Mouse (Mus musculus) heart, postnatal 4 days (tissue): ENCODE measurements around the gene Inca1. TPM values are rescaled to one million over a fixed set of nuclear protein-coding genes. Genes with fewer than 3 reads are reported as not detected.

Source experiments
- DNase-seq: peaks from one replicate; pipeline ENCODE4 v3.0.0; 2021
- total RNA-seq, 2 experiments: library from RNA; stranded (reverse); gene quantifications; 2 replicates each; pipeline ENCODE4 v1.2.3; 2021

The Inca1 gene
- total RNA-seq, 2 experiments from 2014 or later: 1.7 to 2.2 TPM

DNA sequence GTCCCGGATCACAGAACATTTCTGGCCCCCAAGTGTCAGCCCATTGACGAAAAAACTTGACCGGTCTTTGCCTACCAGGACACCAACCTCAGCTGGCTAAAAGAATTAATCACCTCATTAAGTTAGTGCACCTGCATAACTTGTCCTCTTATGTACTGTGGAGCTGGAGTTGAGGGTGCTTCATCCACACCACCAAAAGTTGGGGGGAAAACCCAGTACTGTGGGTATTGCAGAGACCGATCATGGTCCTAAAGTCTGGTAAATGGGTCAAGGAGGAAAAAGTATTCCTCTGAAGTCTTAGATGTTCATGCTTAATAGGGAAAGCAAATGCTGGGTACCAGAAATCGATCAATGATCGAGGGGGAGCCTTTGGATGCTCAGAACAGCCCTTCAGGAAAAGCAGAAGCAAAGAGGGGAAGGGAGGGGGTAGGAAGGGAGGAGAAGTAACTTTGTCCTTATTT, 47.0 kb downstream of the Inca1 start:
- DNase-seq: no peak

DNA sequence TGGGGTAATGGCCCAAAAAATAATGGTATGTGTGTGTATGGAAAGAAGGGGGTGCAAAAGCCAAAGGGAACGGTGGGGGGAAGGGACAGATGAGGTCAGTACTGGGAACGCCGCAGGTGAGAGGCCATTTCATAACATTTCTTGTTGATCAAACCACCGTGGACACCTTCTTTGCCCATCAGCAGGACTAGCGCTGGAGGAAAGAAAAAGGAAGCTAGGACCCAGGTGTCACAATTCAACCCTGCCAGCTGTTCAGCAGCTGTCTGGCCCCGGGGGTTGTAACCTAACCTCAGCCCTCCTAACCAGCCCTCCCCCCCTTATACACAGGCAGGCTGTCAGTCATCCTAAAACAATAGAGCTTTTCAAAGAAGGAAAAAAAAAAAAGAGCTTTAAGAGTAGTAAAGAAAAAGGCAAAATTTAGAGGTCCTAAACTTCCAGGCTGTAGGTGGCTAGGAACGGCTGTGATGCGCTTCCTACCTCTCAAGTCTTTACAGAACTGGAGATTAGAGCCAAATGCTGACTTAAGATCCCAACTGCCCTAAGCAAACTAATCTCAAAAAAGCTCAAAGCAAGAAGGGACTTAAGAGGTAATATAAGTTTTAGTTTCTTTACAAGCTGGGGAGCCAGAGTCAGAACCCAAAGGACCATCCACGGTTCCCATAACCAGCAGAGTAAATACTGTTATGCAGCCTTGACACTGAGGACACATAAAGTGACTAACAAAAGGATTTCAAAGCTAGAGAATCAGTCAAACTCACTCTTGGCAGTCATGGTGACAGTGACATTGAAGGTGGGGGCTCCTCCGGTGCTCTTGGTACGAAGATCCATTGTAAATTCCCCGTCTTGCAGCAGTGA, 47.7 kb downstream of the Inca1 start:
- DNase-seq: peak; percentile 21

DNA sequence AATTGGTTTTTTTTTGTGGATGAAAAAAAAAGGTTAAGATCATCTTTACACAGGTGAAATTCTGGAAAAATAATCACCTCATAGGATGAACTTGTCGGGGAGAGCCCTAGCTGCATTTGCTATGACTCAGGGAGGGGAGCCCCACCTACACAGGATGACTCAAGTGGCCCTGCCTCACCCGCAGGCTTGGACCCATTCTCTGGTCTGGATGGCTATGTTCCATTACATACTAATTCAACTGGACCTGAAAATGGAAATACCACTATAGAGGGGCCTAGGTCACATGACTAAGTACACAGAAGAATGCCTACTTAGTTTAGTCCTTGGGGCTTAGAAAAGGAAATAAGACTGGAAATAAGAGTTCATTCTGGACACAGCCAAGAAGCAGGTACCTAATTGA, 48.6 kb downstream of the Inca1 start:
- DNase-seq: peak; percentile 8

DNA sequence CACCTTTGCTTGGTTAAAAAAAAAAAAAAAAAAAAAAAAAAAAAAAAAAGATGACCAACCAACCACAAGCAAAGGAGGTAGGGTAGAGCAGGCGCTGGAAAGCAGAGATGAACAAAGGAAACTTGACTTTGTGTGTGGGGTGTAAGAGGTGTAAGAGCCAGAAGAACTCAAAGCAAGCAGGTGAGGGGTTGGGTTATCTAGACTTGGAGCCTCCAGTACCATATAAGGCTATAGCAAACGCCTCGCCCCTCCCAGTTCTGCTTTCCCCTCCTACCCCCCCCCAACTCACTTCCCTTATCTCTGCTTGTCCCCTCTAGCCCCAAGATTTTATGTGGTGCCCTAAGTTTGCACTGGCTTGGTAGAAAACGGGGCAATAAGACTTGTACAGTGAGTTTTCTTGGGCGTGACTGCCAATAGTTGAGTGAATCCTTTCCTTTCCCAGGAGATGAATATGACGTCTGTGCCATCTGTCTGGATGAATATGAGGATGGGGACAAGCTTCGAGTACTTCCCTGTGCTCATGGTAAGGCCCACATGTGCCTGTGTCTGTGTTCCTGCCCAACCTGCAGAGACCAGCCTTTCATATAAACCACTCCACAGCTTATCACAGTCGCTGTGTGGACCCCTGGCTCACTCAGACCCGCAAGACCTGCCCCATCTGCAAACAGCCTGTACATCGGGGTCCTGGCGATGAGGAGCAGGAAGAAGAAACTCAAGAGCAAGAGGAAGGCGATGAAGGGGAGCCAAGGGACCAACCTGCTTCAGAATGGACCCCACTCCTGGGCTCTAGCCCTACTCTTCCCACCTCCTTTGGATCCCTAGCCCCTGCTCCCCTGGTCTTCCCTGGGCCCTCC, 49.4 kb downstream of the Inca1 start:
- peak; percentile 16 for DNase-seq

DNA sequence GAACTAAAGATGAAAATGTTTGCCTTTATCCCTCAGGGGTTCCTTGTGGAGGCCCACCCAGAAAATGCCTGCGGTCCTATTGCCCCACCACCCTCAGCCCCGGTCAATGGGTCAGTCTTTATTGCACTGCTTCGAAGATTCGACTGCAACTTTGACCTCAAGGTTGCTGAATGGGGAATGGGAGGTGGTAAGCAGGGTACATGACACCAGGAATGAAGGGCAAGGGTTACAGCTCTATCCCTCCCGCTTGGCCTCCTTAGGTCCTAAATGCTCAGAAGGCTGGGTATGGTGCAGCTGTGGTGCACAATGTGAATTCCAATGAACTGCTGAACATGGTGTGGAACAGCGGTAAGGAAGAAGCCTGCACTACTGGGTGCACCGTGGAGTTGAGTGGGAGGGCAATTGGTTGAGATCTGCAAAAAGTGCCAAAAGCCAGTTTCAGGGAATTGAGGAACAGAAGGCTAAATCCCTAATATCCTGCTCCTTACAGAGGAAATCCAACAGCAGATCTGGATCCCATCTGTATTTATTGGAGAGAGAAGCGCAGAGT, 50.7 kb downstream of the Inca1 start:
- DNase-seq: peak; percentile 6

DNA sequence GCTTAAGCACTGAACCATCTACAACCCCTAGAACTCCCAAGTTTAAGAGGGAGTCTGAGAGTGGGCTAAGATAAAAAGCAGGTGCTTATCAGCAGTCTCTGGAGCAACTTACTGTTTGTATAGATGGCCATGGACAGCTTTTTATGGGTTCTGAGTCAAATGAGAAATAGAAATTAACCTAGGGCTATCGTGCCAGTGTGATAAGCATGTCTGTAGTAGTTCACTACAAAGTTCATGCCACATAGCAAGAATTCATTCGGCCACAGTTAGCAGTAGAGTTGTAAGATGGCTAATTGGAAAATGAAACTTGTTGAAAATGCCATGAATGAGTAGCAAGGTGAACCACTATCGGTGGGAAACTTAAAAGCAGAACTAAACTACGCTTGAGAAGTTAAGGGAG, 51.4 kb downstream of the Inca1 start:
- DNase-seq: no peak

DNA sequence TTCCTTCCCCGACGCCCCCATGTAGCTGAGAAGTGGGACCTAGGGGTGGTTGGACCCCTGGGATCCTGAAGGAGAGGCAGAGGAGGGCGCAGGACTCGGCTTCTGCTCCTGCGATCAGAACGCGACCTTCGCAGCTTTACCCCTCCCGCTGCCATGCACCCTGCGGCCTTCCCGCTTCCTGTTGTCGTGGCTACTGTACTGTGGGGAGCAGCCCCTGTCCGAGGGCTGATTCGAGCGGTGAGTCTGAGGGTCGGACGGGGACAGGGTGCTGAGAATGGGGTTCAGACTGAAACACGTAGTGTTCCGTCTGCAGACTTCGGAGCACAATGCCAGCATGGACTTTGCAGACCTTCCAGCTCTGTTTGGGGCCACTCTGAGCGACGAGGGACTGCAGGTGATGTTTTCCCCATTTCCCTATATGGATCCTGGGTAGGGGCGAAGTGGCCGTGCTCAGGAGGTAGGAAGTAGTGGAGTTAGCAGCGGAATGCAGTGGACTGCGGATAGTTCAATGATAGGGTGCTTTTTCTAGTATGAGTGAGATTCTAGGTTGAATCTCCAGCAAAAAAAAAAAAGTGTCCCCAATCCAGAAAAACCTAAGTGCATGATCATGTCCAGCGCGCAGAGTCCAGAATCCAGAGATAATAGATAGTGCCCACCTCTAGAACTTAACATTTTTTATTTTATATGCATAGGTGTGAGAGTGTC, 52.1 kb downstream of the Inca1 start:
- peak; percentile 50 for DNase-seq

DNA sequence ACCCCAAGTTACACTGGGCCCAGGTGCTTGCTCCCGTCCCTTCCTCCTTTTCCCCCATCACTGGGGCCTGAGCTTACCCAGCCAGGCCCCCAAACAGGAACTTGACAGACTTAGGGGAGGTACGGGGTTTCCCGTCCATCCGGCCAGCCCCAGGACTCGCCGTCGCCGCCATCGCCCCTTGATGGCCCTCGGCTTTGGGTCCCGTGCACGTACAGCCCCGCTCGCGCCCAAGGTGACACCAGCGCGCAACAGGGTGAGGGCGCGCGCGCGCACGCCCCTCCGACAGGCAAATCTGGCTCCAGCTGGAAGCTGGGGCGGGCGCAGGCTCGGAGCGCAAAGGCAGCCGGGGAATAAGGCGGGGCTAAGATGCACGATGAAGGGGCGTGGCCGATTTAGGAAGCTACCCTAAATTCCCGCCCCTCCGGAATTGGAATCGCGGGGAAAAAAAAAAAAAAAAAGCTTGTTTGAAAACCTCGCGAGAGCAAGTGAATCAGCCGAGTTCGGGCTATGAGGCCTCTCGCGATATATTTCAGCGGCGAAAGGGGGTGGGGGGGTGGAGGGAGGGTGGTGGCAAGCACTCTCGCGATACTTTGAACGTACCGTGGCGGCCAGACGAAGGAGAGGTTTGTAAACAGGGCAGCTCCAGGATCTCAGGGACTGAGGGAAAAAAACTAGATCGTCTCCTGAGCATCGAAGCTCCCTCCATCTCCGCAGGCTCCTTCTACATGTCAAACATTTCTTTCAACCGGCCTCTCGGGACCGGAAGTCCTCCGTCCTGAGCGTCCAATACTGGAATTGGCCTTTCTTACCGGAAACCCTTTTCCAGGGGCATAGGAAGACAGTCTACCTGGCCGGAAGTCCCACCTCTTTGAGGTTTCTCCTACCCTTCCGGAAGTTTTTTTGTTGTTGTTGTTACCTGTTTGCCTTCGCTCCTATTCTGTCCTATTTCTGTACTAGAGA, 53.0 kb downstream of the Inca1 start, which contains the start of the genes Rnf167 and Slc25a11:
TSS of gene Rnf167 (plus strand) at position 545 of the 960 bp plus-strand sequence.
TSS of gene Slc25a11 (minus strand) at position 789 of the 960 bp plus-strand sequence.
- DNase-seq: peak; percentile 98

DNA sequence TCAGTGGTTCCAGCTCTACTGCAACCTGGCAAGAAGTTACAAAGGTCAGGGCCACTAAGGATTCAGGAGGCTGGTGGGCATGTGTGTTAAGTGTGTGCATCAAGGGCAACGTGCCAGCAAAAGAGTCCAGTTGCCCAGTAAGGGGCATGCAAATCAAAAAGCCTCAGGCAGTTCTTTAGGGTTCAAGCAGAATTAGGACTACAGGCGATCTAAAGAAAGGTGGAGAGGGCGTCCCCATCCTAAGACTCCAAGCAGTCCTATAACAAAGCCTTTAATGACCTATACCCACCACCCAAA, 53.7 kb downstream of the Inca1 start:
- DNase-seq: peak; percentile 39

DNA sequence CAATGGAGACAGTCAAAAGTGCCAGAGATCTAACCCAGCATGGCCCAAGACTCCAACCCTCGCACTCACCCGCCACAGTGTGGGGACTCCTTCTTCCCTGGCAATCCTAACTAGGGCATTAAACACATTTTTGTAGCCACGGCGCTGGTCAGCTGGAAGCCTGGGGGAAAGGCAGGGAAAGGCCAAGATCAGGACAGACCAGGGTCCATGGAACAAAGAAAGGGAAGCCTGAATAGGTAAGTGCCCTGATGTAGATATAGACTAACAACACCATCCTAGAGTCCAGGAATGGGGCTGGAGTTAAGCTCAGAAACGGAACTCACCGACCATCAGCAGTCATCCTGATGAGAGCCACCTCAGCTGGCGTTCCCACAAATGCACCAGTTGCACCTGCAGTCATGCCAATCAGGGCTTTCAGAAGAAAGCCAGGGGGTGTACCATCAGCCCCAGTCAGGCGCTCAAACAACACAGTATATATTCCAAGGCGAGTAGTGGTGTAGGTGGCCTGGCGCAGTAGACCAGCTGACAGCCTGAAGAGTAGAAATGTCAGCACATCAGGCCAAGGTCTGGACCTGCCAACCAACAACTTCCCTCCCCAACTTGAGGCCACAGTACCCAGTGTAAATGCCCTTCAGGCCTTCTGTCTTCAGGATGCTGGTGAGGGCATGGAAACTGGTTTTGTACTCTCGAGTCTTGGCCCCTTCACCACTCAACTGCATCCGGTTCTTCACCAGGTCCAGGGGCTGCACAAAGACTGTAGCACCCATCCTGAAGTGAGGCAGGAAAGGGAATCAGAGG, 54.3 kb downstream of the Inca1 start:
- peak; percentile 25 for DNase-seq

DNA sequence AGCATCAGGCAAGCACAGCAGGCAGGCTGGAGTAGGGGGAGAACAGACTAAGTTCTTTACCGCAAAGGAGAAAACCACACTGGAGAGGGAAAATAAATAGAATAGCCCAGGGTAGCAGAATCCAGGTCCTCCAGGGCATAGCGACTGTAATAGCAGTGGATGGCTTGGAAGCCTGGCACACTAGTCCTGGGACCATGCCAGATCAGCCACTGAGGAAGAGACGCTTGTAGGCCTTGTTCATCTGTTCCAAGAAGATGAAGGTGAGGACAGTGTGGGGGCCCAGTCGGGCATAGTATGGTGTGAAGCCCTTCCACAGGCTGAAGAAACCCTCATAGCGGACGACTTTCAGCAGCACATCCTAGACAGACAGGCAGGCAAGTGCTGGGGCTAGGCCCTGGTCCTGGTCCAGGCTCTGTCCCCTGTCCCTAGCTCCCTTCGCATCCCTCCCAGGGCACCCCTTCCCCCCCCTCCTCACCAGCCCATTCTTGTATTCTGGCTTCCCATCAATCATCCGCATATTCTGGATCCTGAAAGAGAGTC, 55.3 kb downstream of the Inca1 start:
- peak; percentile 6 for DNase-seq

DNA sequence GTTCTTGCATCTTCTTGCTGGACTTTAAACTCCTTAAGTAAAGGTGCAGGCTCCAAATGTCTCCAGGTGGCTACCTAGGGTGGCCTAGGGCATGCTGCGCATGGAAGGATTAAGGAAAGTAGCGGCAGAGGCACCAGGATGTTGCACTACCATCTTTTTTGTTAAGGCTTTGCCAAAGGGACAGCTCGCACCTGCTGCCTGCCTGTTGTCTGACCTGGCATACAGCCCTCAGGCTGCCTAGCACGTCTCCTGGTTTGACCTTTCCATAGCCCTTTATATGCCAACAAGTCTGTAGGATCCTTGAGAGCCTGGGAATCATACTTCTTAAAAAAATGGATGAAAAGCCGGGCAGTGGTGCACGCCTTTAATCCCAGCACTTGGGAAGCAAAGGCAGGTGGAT, 56.9 kb downstream of the Inca1 start:
- peak; percentile 5 for DNase-seq

DNA sequence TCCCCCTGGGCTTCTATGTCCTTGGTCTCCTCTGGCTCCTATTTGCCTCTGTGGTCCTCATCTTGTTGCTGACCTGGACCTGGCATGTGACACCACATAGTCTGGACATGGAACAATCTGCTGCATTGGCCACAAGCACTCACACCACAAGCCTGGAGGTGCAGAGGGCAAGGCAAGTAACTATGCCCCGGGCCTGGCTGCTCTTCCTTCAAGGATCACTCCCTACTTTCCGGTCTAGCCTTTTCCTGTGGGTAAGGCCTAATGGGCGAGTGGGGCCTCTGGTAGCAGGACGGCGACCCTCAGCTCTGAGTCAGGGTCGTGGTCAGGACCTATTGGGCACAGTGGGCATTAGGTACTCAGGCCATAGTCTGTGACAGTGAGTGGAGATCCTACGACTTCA, 58.7 kb downstream of the Inca1 start:
- peak; percentile 4 for DNase-seq

DNA sequence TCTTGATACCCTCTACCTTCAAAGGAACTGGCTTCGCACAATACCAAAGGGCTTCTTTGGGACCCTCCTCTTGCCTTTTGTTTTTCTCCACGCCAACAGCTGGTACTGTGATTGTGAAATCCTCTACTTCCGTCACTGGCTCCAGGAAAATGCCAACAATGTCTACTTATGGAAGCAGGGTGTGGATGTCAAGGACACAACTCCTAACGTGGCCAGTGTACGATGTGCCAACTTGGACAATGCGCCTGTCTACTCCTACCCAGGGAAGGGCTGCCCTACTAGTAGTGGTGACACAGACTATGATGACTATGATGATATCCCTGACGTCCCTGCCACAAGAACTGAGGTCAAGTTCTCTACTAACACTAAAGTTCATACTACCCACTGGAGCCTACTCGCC, 60.0 kb downstream of the Inca1 start:
- DNase-seq: no peak

DNA sequence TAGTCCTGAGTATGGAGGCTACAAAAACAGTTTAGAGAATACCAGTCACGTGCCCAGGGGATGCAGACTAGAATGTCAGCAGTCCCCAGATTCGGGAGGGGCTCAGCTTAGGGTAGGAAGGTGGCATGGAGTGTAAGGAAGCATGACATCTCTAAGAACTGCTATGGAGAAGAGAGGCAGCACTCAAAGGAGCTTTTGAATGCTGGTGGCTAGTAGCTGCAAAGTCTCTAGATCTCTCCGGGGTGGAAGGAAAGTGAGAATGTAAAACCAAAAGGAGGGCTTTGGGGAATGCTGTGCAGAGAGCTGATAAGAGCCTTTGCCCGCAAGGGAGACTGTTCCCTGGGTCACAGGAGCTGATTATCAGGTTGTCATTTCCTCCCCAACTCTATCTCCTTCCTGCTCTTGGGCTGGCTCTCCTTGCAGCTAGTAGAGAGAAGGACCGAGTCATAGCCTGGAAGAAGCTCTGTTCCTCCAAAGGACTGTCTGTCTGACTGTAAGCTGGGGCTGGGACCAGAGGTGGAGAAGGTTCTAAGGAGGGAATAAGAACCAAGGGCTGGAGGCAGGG, 61.2 kb downstream of the Inca1 start, which contains the start of gene Gp1ba:
TSS of gene Gp1ba (plus strand) at position 409 of the 565 bp plus-strand sequence.
- DNase-seq: peak; percentile 3
